Mouse (Mus musculus) brown adipose tissue, adult 24 weeks (tissue): ENCODE measurements around the gene Thpo. TPM values are rescaled to one million over a fixed set of nuclear protein-coding genes. Genes with fewer than 3 reads are reported as not detected.

Source experiments
- H3K27ac ChIP-seq: fragments of 200-500 bp; replicated peaks from 2 replicates; pipeline ENCODE4 v1.5.1; 2012; ENCODE audit warnings: low read depth, mild to moderate bottlenecking, low read length
- H3K4me1 ChIP-seq: fragments of 200-500 bp; 2 replicates; pipeline ENCODE4 v1.6.1; 2012; ENCODE audit warnings: low read length, mixed read lengths; ENCODE audit not compliant: control insufficient read depth, insufficient read depth, insufficient read length
- H3K4me3 ChIP-seq: fragments of 200-500 bp; 2 replicates; pipeline ENCODE4 v1.5.1; 2012; ENCODE audit warnings: low read depth, mild to moderate bottlenecking, low read length, moderate library complexity; ENCODE audit not compliant: insufficient read depth
- polyA plus RNA-seq: library from polyadenylated mRNA; stranded (reverse); fragments of >200 nt; gene quantifications from 2 replicates; pipeline ENCODE4 v1.2.4, GENCODE M21; 2012; ENCODE audit not compliant: missing spikeins, insufficient read depth, insufficient read length

Gene Thpo
- polyA plus RNA-seq, 1 experiment, result not detected

DNA sequence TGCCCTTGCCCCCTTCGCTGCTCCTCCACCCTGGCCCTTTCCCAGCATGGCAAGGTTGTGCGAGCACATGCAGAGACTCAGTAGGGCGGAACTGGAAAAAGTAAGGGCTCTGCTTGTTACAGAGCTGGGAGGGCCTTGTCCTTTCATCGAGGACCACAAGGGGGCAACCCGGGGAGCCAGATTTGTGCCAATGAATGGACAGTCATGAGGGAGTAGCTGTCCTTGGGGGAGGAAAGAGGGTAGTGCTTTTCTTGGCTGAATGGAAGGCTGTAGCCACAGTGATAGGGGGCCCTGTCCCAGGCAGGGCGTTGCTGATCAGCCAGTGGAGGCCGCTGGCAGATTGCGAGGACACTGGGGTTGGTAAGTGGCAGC, 31.8 kb downstream of the Thpo start:
- Histone ChIP-seq H3K4me3 (no peak overlapping the region), H3K27ac (no peak overlapping the region), H3K4me1 (no peaks in the 10 kb centered on the region)

DNA sequence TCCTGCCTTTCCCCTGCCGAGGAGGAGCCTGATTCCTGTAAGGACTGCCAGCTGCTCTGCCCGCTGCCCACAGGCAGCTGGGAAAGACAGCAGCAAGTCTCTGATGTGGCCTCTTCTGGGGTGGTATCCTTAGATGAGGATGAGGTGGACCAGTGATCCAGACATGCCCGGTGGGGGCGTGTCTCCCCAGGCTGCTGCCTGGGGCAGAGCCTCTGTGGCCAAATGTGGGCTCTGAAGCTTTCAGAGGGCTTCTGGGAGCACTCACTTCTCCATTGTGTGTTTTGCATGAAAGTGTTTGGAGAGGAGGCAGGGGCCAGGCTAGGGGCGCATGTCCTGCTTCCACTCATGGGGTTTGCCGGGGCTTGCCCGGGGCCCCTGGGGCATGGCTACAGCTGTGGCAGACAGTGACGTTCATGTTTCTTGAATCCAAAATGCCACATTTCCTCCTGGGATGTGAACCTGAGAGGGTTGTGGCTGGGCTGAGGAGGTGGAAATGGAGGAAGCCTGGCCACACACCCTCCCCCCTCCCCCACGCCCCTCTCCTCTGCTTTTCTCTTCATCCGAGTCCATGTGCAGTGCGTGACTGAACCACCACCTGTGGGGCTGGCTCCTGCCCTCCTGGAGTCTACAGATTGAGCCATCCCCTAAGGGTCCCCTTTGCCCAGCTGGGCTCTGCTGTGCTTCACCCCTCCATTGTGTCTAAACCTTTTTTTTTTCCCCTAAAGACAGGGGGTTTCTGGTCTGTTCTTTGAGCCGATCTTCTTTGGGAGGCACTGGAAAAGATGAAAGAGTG, 32.4 kb downstream of the Thpo start:
- Histone ChIP-seq H3K4me1 (no peaks in the 10 kb centered on the region), H3K27ac (no peak overlapping the region), H3K4me3 (no peak overlapping the region)

DNA sequence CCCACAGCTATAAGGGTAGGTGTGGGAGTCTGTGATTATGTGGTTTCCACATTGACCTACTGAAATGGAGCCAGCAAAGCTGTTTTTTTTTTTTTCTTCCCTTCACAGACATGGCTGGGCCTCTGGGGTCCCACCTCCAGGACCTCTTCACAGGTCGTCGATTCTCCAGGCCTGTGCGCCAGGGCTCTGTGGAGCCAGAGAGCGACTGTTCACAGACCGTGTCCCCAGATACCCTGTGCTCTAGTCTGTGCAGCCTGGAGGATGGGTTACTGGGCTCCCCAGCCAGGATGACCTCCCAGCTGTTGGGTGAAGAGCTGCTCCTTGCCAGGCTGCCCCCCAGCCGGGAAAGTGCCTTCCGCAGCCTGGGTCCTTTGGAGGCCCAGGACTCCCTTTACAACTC, 33.0 kb downstream of the Thpo start:
- no peak overlapping the region for H3K27ac ChIP-seq
- H3K4me3 ChIP-seq, result no peak overlapping the region
- H3K4me1 ChIP-seq, result no peaks in the 10 kb centered on the region

DNA sequence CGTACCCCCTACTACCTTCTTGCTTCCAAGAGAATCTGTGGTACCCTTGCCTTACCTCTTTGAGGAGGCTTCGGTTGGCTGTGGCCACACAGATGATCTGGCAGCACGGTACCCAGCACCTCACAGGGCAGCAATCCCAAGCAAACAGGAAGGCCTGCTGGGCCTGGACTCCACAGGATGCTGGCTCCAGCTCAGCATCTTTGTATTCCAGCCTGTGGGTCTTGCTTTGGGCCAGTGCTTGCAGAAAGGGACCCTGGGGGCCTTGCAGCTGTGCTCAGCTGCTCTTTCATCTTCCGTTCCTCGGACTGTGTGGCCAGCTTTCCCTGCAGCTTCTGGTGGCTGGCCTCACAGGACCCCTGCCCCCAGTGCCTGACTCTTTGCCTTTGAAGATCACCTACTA, 34.3 kb downstream of the Thpo start:
- H3K27ac ChIP-seq, result no peak overlapping the region
- no peak overlapping the region for H3K4me3 ChIP-seq
- H3K4me1 ChIP-seq, result peaks cover under 1% of the 10 kb centered on the region; the same call in 1 of the 2 replicates

GRCm38 (mm10) chr16:20699266-20699665, 35.0 kb downstream of the Thpo start:
- Histone ChIP-seq H3K27ac (no peak overlapping the region), H3K4me1 (peaks cover 6% of the 10 kb centered on the region), H3K4me3 (no peak overlapping the region)

GRCm38 (mm10) chr16:20695622-20696323, 38.5 kb downstream of the Thpo start:
- Histone ChIP-seq H3K4me1 (peaks cover 6% of the 10 kb centered on the region), H3K27ac (peak overlapping the region; percentile 47), H3K4me3 (peak overlapping the region; percentile 50)

- H3K4me3 ChIP-seq, result peak overlapping the region; percentile 50
- peak overlapping the region; percentile 61 for H3K27ac ChIP-seq
- peaks cover 6% of the 10 kb centered on the region for H3K4me1 ChIP-seq
Observed at GRCm38 (mm10) chr16:20694781-20695180, 39.5 kb downstream of the Thpo start.

DNA sequence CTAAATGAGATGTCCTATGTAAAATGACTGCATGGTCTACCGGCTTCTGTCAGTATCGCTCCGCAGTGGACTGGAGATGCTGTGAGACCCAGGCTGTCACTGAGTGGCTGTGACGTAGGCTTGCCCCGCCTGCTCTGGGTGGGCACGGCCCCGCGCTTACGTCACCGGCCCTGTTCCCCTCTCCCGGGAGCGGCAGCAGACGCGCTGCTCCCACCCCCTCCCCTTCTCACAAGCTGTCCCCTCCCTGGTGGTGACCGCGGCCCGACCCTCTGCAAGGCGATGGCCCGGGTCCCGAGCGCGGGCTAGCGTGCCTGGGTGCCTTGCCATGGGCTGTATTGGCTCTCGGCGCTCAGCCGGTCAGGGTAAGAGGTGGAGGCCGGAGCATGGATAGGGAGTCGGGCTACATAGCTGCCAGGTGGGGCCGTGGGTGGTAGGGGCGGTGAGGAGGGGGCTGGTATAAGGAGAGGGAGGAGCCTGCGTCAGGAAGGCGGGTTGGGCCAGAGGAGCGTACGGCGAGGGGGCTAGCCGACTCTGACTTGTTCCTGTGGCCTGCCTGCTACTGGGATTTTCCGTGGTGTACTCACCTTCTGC, 41.1 kb downstream of the Thpo start, which contains the start of gene Fam131a:
Fam131a (plus strand) TSS at position 131 of the 591 bp plus-strand sequence.
- H3K4me1 ChIP-seq, result peaks cover 6% of the 10 kb centered on the region
- peak within 1 kb of the TSS; percentile 84 for H3K27ac ChIP-seq
- peak within 1 kb of the TSS; percentile 86 for H3K4me3 ChIP-seq

DNA sequence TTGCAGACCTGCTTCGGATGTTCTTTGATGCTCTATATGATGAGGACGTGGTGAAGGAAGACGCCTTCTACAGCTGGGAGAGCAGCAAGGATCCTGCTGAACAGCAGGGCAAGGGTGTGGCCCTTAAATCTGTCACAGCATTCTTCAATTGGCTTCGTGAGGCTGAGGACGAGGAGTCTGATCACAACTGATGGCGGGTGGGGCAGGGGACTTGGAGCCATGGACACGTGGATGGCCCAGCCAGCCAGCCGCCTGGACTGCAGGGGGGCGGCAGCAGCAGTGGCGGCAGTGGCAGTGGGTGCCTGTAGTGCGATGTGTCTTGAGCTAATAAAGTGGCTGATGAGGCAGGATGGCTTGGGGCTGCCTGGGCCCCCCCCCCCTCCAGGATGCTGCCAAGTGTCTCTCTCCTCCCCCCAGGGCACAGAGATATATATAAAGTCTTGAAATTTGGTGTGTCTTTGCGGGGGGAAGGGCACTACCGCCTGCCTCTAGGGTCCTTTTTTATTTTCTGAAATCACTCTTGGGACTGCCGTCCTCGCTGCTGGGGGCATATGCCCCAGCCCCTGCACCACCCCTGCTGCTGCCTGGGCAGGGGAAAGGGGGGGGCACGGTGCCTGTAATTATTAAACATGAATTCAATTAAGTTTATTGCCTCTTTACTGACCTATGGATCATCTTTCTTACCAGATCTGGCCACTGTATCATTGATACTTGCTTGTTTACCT, 41.9 kb downstream of the Thpo start:
- Histone ChIP-seq H3K4me3 (no peak overlapping the region), H3K4me1 (peaks cover 6% of the 10 kb centered on the region), H3K27ac (no peak overlapping the region)

GRCm38 (mm10) chr16:20691617-20692016, 42.7 kb downstream of the Thpo start:
- Histone ChIP-seq H3K27ac (no peak overlapping the region), H3K4me1 (peaks cover 6% of the 10 kb centered on the region), H3K4me3 (no peak overlapping the region)

DNA sequence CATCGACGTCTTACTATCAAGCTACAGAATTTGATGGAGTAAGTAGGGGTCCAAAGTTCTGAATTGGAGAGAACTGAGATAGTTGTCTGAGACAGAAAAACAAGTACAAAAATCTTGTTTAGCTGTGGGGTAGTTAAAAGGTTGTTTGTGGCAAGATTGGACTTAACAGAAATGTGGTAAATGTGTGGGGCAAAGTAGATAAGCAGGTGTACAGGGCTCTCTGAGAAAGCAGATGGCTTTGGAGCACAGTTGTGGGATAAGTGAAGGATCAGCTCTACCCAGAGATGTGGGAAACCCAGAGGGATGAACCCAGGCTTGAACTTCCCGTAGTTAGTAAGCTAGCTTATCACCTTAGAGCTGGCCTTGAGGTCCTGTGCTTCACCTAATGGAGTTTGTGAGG, 43.5 kb downstream of the Thpo start:
- Histone ChIP-seq H3K27ac (no peak overlapping the region), H3K4me1 (peaks cover 6% of the 10 kb centered on the region), H3K4me3 (no peak overlapping the region)

- no peak overlapping the region for H3K4me3 ChIP-seq
- H3K27ac ChIP-seq, result no peak overlapping the region
- H3K4me1 ChIP-seq, result peaks cover 11% of the 10 kb centered on the region
Observed at GRCm38 (mm10) chr16:20677974-20678675, 56.2 kb downstream of the Thpo start.

- H3K27ac ChIP-seq, result no peak overlapping the region
- H3K4me1 ChIP-seq, result peaks cover 11% of the 10 kb centered on the region
- H3K4me3 ChIP-seq, result no peak overlapping the region
Observed at GRCm38 (mm10) chr16:20677380-20677779, 56.9 kb downstream of the Thpo start.

DNA sequence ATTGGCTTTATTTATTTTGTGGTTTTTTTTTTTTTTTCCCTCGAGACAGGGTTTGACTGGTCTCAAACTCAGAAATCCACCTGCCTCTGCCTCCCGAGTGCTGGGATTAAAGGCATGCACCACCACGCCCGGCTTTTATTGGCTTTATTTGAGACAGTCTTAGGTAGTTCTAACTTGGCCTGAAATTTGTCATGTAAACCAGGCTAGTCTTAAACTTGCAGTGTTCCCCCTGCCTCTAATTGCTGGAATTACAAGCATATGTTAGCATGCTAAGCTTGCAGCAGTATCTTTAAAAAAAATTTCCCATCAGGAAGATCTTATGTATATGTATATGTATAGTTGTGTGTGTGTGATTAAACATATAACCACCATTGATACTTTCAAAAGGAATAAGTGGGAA, 57.6 kb downstream of the Thpo start:
- no peak overlapping the region for H3K4me3 ChIP-seq
- peaks cover 11% of the 10 kb centered on the region for H3K4me1 ChIP-seq
- H3K27ac ChIP-seq, result no peak overlapping the region
